Mouse (Mus musculus): ENCODE measurements around the gene Pde4c.

DNA sequence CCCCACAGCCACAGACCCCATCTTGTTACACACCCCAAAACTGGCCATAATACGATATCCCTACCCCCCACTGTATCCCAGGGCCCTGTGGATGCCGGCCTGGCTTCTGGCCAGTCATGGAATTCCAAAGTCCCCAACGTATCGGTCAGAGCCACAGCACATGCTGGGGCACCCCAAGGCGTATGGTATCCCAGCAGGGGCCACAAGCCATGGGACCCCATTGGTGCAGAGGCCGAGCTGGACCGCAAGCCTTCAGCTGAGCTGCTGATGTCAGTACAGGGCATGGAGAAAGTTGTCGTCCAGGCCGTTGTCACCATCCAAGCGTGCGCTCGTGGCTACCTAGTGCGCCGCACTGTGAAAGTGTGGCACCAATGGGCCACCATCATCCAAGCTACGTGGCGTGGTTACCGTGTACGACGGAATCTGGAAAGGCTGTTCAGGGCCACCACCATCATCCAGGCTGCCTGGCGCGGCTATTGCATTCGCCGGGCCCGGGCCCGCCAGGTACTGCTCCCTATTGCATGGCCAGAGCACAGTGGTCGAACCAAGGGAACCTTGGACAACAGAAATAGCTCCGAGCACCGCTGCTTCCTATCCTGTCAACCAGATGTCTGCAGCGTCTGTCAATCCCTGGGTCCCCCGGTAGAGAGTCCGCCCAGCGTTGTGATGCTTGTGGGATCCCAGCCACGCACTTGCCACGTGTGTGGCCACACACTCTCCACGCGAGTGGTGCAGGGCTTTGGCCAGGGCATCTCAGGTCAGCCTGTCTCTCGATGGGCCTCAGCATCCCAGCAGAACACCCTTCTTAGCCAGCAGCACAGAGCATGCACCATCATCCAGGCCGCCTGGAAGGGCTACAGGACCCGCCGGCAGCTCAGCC, 6.8 kb upstream of the Pde4c start:
- no peak for TF ChIP-seq CTCF (IDR thresholded peaks at IDR 0.05; ENCODE audit: insufficient read depth, low read depth, low read length)
- TF ChIP-seq POLR2A (IDR thresholded peaks at IDR 0.05; ENCODE audit: insufficient read depth, low read depth, low read length): no peak
